Mouse (Mus musculus): ENCODE data around the gene Shank2. TPM values are rescaled to one million over a fixed set of nuclear protein-coding genes. Genes with fewer than 3 reads are reported as not detected.
A peak's percentile ranks its signal among the peaks of the same experiment; 100 is the strongest.

Gene Shank2
- total and polyA plus RNA-seq, 2 experiments from 2014 or later: 9.3 to 32.6 TPM

DNA sequence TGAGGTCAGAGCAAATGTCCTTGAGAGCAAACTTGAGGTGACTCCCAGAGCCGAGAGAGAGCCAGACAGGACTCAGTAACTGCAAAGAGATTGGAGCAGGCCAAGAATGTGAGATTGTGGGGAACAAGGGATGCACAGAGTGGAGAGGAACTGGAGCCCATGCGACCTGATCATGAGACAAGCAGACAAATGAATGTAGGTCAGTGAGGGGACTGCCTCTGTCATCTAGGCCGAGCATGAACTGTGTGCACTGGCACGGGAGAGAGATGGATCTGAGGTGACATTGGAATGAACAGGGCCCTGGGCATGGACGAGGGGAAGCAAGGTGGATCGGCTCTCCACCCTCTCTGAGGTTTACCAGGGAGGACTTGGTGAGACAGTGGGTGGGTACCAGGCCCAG, 260.9 kb downstream of the Shank2 start:
- no peak overlapping the region for H3K27ac ChIP-seq (ENCODE audit: low read depth, low read length)
- H3K4me2 ChIP-seq (ENCODE audit: low read depth, low read length, poor library complexity, severe bottlenecking): no peak overlapping the region
- no peak for TF ChIP-seq CTCF (IDR thresholded peaks at IDR 0.05)
- no peaks in the 10 kb centered on the region for H3K4me1 ChIP-seq (ENCODE audit: insufficient read depth, low read length)
- peaks cover 10% of the 10 kb centered on the region; the same call in 1 of the 2 replicates for H3K36me3 ChIP-seq (ENCODE audit: insufficient read depth, low read length)
- H3K9ac ChIP-seq (replicated peaks; ENCODE audit: low read length, poor library complexity, severe bottlenecking): no peak overlapping the region
- H3K9me3 ChIP-seq (ENCODE audit: low read length): no peaks in the 10 kb centered on the region
- 81% methylated on average over 6 of the region's 6 CpGs for WGBS
- no peak for DNase-seq (ENCODE audit: low spot score)
- no peak overlapping the region for H3K4me3 ChIP-seq (ENCODE audit: low read depth, low read length)
- no peak for ATAC-seq (ENCODE audit: low FRiP score)
- no peaks in the 10 kb centered on the region for H3K27me3 ChIP-seq (ENCODE audit: insufficient read depth, low read length)

DNA sequence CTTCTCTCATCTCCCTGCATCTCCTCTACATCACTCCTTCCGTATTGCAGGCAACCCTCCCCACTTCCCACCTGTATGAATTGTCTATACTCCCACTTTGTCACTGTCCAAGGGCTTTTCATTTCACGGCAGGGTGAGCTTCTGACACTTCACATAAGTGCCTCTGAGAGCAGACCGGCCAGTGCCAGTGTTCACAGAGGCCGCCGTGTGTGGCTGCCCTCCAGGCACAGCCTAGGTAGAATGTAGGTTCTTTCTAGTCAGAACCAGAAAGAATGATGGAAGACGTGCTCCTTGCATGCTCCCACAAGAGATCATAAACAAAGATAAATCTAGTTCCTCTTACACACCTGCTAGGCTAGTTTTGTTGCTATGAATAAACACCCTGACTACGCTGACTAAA, 265.0 kb downstream of the Shank2 start:
- H3K9me3 ChIP-seq (ENCODE audit: low read length): no peaks in the 10 kb centered on the region
- 80% methylated on average over 7 of the region's 7 CpGs for WGBS
- no peaks in the 10 kb centered on the region for H3K4me1 ChIP-seq (ENCODE audit: insufficient read depth, low read length)
- no peaks in the 10 kb centered on the region for H3K27me3 ChIP-seq (ENCODE audit: insufficient read depth, low read length)
- H3K27ac ChIP-seq (ENCODE audit: low read depth, low read length): no peak overlapping the region
- H3K9ac ChIP-seq (replicated peaks; ENCODE audit: low read length, poor library complexity, severe bottlenecking): no peak overlapping the region
- ATAC-seq (ENCODE audit: low FRiP score) (no peak), DNase-seq (ENCODE audit: low spot score) (no peak)
- H3K36me3 ChIP-seq (ENCODE audit: insufficient read depth, low read length): peaks cover 10% of the 10 kb centered on the region; the same call in 1 of the 2 replicates
- H3K4me3 ChIP-seq (ENCODE audit: low read depth, low read length): no peak overlapping the region
- no peak overlapping the region for H3K4me2 ChIP-seq (ENCODE audit: low read depth, low read length, poor library complexity, severe bottlenecking)
- no peak for TF ChIP-seq CTCF (IDR thresholded peaks at IDR 0.05)

DNA sequence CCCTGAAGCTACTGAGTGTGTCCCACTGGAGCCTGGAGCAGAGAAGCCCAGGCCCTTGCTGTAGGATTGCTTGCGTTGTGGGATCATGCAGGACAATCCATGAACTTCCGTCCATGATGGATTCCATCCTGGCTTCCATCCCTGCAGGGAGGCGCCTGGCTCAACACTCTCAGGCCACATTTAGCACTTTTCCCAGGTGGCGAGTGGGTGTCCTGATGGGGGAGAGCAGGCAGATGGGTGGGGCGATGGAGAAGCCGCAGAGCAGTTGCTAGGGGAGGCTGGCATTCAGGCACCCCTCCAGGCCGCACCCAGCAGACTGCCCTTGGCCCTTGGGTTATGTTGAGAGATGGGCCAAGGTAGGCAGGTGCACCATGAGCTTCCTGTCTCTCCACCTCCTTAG, 266.6 kb downstream of the Shank2 start:
- Histone ChIP-seq H3K27ac (ENCODE audit: low read depth, low read length) (no peak overlapping the region), H3K36me3 (ENCODE audit: insufficient read depth, low read length) (no peaks in the 10 kb centered on the region), H3K4me1 (ENCODE audit: insufficient read depth, low read length) (no peaks in the 10 kb centered on the region), H3K4me3 (ENCODE audit: low read depth, low read length) (no peak overlapping the region), H3K27me3 (ENCODE audit: insufficient read depth, low read length) (no peaks in the 10 kb centered on the region), H3K9ac (replicated peaks; ENCODE audit: low read length, poor library complexity, severe bottlenecking) (no peak overlapping the region), H3K4me2 (ENCODE audit: low read depth, low read length, poor library complexity, severe bottlenecking) (no peak overlapping the region), H3K9me3 (ENCODE audit: low read length) (no peaks in the 10 kb centered on the region)
- TF ChIP-seq CTCF (IDR thresholded peaks at IDR 0.05): no peak
- ATAC-seq (ENCODE audit: low FRiP score) (no peak), DNase-seq (ENCODE audit: low spot score) (no peak)
- 85% methylated on average over 7 of the region's 7 CpGs for WGBS

DNA sequence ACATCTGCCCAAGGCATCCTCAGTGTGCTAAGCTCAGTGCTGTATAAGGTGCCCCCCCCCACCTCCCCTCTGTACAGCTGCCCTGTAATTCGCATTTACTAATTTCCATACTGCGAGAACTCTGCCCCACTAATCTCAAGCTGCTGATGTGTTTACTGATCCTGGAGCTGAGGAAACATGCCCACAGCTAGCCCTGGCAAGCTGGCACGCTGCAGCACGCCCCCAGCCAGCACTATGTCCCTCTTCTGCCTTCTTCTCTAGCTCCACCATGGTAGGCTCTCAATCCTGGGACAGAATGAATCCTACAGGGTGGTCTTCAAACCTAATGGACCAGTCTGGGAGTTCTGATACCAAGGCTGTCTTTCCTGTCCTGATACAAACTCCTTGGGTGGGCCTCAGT, 267.1 kb downstream of the Shank2 start:
- no peak overlapping the region for H3K9ac ChIP-seq (replicated peaks; ENCODE audit: low read length, poor library complexity, severe bottlenecking)
- DNase-seq (ENCODE audit: low spot score) (no peak), ATAC-seq (ENCODE audit: low FRiP score) (no peak)
- H3K36me3 ChIP-seq (ENCODE audit: insufficient read depth, low read length): no peaks in the 10 kb centered on the region
- no peaks in the 10 kb centered on the region for H3K27me3 ChIP-seq (ENCODE audit: insufficient read depth, low read length)
- no peak overlapping the region for H3K4me2 ChIP-seq (ENCODE audit: low read depth, low read length, poor library complexity, severe bottlenecking)
- no peaks in the 10 kb centered on the region for H3K9me3 ChIP-seq (ENCODE audit: low read length)
- 67% methylated on average over 4 of the region's 4 CpGs for WGBS
- no peak overlapping the region for H3K4me3 ChIP-seq (ENCODE audit: low read depth, low read length)
- no peaks in the 10 kb centered on the region for H3K4me1 ChIP-seq (ENCODE audit: insufficient read depth, low read length)
- TF ChIP-seq CTCF (IDR thresholded peaks at IDR 0.05): no peak
- no peak overlapping the region for H3K27ac ChIP-seq (ENCODE audit: low read depth, low read length)

DNA sequence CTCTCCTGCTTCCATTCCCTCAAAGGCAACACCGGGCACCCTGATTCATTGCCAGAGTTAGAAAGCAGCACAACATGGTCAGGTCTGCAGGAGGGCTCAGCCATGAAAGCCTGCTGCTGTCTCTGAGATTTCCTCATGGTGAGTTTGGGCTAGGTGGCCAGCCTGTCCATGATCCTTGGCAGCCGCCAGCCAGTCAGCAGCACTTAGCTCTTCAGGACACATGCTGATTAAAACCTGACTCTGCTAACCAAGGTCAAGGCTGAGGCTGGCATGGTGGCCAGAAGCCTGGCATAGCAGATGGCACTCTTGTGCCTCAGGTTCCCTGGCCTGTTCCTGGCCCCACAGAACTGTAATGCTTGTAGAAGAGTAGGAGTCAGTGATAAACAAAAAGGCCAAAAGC, 269.3 kb downstream of the Shank2 start:
- WGBS: 85% methylated on average over 2 of the region's 2 CpGs
- H3K4me3 ChIP-seq (ENCODE audit: low read depth, low read length): no peak overlapping the region
- no peak overlapping the region for H3K4me2 ChIP-seq (ENCODE audit: low read depth, low read length, poor library complexity, severe bottlenecking)
- no peaks in the 10 kb centered on the region for H3K36me3 ChIP-seq (ENCODE audit: insufficient read depth, low read length)
- DNase-seq (ENCODE audit: low spot score) (peak; percentile 45), ATAC-seq (ENCODE audit: low FRiP score) (no peak)
- no peak overlapping the region for H3K27ac ChIP-seq (ENCODE audit: low read depth, low read length)
- H3K4me1 ChIP-seq (ENCODE audit: insufficient read depth, low read length): no peaks in the 10 kb centered on the region
- no peak overlapping the region for H3K9ac ChIP-seq (replicated peaks; ENCODE audit: low read length, poor library complexity, severe bottlenecking)
- no peaks in the 10 kb centered on the region for H3K9me3 ChIP-seq (ENCODE audit: low read length)
- no peaks in the 10 kb centered on the region for H3K27me3 ChIP-seq (ENCODE audit: insufficient read depth, low read length)
- no peak for TF ChIP-seq CTCF (IDR thresholded peaks at IDR 0.05)

DNA sequence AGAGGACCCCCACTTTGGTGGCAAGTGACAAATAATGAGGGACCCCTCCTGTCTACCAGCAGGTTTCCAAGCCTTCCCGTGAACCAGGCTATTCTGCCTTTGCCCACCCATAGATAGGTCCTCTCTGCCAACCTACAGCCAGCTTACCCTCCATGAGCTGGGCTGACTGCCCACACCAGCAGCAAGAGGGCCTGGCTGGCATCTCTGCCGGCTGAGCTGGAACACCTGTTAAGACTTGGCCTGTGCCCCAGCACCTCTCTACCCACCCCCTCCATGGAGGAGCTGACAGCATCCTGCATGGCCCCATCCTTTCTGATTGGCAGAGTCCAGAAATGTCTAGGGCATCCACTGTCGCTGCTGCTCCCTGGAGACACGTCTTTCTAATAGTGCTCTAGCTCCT, 277.0 kb downstream of the Shank2 start:
- Histone ChIP-seq H3K27me3 (ENCODE audit: insufficient read depth, low read length) (no peaks in the 10 kb centered on the region), H3K9ac (replicated peaks; ENCODE audit: low read length, poor library complexity, severe bottlenecking) (no peak overlapping the region), H3K36me3 (ENCODE audit: insufficient read depth, low read length) (0 out of 2 replicates have a peak, but pooled peaks cover 5% of the 10 kb centered on the region), H3K27ac (ENCODE audit: low read depth, low read length) (no peak overlapping the region), H3K9me3 (ENCODE audit: low read length) (no peaks in the 10 kb centered on the region), H3K4me1 (ENCODE audit: insufficient read depth, low read length) (peaks cover 5% of the 10 kb centered on the region), H3K4me3 (ENCODE audit: low read depth, low read length) (no peak overlapping the region), H3K4me2 (ENCODE audit: low read depth, low read length, poor library complexity, severe bottlenecking) (no peak overlapping the region)
- 72% methylated on average over 4 of the region's 4 CpGs for WGBS
- DNase-seq (ENCODE audit: low spot score) (peak; percentile 66), ATAC-seq (ENCODE audit: low FRiP score) (no peak)
- no peak for TF ChIP-seq CTCF (IDR thresholded peaks at IDR 0.05)
